Mouse (Mus musculus) testis, postnatal 14 days (tissue): Measurements from ENCODE around the gene Sfswap.
"Not testable (repeated sequence)": the region's sequence is repeated elsewhere in the genome, so short reads cannot be mapped to it uniquely, and the experiment has no call there.

Experiments
- DNase-seq: peaks from one replicate; pipeline ENCODE4 v3.0.0; 2021; ENCODE audit warnings: low spot score

Sfswap gene

GRCm38 (mm10) chr5:129586016-129586415 lies 85.0 kb downstream of the Sfswap start:
- peak; percentile 77 for DNase-seq

GRCm38 (mm10) chr5:129586471-129586870 lies 85.5 kb downstream of the Sfswap start:
- no peak for DNase-seq

GRCm38 (mm10) chr5:129590915-129591314 lies 89.9 kb downstream of the Sfswap start:
- DNase-seq: no peak

GRCm38 (mm10) chr5:129594116-129595114 lies 93.4 kb downstream of the Sfswap start:
- peak; percentile 62 for DNase-seq

GRCm38 (mm10) chr5:129602071-129602487 lies 101.1 kb downstream of the Sfswap start:
- peak; percentile 48 for DNase-seq

- DNase-seq: no peak
These were observed 106.5 kb downstream of the Sfswap start for GRCm38 (mm10) chr5:129607476-129607875.

- peak; percentile 46 for DNase-seq
These were observed 110.0 kb downstream of the Sfswap start for GRCm38 (mm10) chr5:129611060-129611459.

GRCm38 (mm10) chr5:129620600-129620999 lies 119.6 kb downstream of the Sfswap start:
- DNase-seq: not testable (repeated sequence)
